Mouse (Mus musculus) adrenal gland, postnatal 25 days (tissue): ENCODE measurements at regions not wholly inside any gene's neighbourhood (a gene's known extent, or its start where the extent isn't known, plus 50 kb on each side); places are given as distances from the start of the nearest gene placed in this dataset.
"Not testable (repeated sequence)": the region's sequence is repeated elsewhere in the genome, so short reads cannot be mapped to it uniquely, and the experiment has no call there.

Experiments used
- DNase-seq: peaks from one replicate; pipeline ENCODE4 v3.0.0; 2021; ENCODE audit warnings: mixed read lengths

DNA sequence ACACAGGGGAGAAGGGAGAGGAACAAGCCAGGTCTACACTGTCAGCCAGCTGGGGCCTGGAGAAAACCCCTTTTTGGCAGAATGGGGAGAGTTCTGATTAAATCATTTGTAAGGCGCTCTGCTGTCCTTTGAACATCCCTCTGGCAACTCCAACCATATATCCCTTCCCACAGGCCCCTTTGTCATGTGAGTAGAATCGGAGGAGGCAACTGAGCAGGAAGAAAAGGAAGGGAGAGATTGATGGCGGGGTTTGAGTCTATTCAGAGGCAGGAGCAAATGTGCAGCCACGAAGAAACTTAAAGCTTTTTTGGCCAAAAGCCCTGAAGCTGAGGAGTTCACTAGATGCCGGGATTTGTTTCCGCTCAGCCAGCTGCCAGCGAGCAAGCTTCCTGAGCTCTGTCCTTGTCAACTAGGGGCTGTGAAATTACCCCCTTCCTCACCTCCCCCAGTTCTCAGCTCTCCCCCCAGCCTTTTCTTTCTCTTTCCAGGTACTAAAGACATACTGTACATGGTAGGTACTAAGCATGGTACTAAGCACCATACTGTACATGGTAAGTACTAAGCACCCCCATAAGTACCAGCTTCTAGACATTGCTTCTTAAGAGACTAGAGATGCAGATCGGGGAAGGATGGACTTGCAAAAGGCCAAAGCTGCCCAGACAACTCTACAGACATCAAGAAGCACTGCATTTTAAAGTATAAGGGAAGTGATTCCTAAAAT, 100.6 kb upstream of the Fam78b start:
- no peak for DNase-seq

DNA sequence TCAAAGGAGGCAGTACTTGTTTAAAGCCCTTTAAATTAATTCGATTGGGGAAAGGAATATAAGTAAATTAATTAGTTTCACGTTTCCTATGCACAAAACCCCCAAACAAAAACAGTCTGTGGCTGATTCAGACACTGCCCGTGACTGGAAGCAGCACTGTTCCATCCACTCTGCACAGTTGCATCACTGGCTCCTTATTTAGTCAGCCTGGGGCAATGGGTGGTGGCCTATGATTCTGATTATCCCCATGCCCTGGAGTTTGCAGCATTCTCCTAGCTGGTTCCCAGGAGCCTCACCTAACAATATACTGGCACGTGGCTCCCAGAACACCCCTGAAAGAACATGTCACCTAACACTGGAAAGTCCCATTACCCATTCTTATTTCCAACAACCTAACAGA, 99.6 kb upstream of the Fam78b start:
- no peak for DNase-seq

DNA sequence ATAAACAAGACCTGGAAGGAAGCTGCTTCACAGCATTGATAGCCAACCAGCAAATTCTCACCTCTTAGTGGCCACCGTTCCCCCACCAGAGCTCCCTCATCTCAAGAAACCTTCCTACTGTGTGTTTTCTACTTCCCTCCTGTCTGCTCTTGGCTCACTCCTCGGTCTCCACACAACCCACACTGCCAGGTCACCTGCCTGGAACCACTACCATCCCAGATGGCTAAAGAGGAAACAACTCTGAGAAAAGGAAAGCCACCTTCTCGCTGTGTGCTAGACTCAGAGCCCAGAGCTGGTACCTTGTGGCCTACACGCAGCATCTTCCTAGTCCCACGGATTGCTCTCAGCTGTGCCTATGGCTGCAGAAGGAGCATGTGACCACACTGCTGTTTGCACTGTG, 97.8 kb upstream of the Fam78b start:
- no peak for DNase-seq

DNA sequence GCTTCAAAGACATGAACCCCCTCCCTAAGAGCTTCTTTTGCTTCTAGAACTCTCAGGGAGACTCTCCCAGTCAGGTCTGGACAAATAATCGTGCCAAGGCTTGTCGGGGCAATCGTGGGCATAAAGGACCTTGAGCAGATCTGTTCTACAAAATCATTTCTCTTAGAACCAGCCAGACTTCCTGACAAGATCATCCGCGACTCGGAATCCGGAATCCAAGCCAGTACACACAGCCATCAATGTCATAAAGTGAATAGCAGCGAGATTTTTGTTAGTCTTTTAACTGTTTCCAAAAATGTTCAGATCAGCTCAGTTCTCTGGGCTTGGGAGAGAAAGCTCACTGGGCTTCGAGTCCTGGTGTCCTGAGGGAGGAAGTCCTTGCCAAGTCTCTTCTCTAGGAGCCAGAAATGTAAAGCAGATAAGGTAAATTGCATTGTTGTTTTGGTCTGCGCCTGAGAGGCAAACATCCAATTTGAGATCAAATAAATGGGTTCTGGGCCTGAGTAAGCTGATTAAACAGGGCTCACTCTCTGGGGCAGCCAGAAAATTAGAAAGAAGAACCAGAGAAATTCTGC, 92.9 kb upstream of the Fam78b start:
- no peak for DNase-seq

DNA sequence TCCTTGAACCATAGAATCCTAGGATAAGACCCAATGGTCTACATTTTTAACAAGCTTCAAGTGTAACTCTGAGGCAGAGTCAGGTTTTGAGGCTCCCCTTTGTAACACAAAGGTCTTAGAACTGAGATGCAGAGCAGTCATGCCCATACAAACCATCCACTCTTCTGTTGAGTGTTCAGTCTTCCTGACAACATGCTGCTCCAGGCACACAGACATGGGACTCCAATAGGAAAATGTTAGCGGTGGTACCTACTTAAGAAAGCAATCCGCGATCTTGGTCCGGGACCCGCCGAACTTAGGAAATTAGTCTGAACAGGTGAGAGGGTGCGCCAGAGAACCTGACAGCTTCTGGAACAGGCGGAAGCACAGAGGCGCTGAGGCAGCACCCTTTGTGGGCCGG, 89.0 kb upstream of the Fam78b start:
- DNase-seq = not testable (repeated sequence)

DNA sequence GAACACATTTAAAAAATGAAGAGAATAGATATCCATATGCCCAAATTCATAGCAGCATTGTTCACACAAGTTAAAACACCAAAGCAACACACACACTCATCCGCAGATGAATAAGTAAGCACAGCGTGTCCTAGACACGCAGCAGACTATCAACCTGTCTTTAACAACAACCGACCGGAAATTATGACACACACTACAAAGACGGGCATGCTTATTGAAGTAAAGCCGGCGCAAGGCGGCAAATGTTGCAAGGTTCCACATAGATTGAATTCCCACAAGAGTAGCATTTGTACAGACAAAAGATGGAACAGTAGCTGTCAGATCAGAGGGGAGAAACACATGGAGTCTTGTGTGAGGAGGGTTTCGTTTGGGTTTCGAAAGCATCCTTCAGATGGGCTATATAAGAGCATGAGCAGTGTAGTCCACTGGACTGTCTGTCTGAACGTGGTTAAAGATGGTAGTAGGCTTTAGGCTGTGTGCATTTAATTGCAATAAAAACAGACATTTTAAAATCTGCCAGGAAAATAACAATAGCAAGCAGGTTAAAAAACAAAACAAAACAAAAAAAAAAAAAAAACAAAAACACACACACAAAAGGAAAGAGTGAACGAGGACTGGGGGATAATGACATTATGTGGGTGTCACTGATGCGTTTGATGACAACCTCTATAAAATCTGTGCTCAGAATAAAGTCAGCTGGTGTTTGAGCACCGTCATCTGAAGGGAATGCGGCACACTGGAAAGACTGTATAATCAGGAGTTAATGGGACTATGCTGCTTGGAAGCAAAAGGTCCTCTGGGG, 78.1 kb upstream of the Fam78b start:
- DNase-seq = no peak

DNA sequence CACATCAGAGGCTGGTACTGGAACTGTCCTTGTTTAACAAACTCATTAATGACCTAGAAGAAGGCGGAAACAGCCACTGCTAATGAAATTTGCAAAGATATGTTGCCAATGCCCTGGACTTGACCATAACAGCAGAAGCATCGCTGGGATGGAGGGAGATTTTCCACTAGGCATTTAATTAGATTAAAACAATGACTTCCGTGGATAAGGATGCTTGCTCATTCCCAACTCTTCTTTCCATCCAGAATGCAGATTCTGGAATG, 77.6 kb upstream of the Fam78b start:
- DNase-seq = no peak

DNA sequence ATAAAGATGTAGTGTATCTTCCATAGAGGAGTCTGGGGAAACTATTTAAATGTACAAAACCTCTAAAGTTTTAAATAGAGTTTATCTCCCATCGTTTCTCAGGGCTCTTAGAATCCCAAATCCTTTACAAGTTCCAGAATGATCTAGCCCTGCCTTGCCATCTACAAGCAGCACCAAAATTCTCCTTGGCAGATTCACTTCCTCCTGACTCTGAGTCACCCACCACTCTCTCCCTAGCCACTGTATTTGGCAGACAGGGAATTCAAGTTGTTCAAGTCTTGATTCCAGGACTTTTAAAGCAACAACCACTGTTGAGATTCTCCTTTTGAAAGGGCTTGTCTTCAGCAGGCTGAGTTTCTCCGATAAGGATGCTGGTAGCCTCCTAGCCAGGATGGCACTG, 77.1 kb upstream of the Fam78b start:
- no peak for DNase-seq

DNA sequence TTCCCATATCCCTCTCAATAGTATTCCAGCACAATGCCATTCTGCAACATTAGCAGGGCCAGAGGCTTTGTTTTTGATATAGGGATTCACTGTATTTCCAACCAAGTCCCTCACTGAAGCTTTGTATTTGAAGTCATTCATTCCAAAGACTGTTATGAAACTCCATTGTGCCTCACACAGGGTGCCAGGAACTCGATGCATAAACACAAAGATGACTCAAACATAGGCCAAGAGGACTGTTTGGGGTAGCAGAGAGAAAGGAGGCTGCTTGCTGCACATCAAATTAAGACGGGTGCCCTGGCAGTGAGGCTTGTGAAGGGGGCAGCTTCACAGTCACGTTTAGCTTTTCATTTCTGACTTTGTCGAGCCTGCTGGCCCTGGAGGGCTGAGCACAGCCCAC, 75.1 kb upstream of the Fam78b start:
- no peak for DNase-seq

DNA sequence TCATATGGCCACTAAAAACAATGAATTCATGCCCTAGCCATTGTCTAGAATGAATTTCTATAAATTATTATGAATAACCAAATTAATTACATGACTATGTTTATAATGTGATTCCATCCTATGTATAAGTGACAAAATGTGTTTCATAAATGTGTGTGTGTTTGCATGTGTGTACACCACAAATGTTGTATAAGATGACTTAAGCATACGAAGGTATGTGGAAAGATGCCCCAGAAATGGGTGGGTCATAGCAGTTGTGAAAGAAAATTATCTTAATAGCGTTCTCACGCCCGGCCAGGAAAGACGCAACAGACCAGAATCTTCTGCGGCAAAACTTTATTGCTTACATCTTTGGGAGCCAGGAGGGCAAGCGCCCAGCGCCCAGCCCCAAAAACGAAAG, 61.5 kb upstream of the Fam78b start:
- DNase-seq = not testable (repeated sequence)

DNA sequence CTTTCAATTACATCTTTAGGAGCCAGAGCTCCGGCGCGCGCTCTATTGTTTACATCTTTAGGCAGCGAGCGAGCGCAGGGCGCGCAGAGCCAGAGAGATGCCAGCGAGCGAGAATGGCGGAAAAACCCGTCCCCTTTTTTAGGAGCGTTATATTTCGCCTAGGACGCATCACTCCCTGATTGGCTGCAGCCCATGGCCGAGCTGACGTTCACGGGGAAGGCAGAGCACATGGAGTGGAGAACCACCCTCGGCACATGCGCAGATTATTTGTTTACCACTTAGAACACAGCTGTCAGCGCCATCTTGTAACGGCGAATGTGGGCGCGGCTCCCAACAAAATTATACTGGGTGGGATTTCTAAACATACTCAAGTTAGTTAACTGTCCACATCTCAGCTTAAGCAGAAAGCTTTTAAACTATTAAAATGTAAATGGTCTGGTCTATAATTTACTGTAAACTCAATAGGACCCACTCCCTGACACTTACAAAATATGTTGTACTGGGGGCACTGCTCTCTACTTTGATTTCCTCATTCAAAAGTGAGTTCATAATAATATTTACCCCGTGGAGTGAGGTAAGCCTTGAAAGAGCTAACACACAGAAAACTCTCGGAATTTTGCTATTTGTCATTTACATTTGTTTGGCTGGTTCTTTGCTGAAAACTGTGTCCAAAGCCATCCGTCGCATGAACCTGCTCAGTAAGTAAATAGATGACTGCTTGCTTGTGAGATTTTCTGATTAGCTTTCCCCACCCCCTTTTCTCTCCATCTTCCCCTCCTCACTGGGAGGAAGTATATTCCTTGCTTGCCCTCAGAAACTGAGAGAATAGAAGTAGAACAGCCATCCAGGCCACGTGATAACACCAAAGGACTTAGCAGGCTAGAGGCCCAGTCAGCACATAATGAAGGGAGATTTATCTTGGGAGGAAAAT, 60.8 kb upstream of the Fam78b start:
- DNase-seq = not testable (repeated sequence)

DNA sequence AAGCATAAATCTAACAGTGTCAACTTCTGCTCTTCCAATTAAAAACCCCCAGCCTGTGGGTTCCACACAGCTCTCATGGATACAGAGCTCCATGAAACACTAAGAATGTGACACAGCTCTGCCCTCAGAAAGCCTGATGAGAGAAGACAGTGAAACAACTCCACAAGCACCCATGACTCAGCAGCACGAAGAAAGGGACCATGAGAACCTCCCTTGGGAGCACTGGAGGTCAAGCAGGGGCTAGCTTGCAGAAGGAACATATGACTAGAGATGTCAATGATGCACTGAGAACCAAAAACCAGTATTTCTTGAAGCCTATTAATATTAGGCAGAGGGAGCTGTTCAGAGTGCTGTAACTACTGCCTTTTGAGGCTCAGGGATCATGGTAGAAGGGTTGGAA, 59.0 kb upstream of the Fam78b start:
- no peak for DNase-seq

DNA sequence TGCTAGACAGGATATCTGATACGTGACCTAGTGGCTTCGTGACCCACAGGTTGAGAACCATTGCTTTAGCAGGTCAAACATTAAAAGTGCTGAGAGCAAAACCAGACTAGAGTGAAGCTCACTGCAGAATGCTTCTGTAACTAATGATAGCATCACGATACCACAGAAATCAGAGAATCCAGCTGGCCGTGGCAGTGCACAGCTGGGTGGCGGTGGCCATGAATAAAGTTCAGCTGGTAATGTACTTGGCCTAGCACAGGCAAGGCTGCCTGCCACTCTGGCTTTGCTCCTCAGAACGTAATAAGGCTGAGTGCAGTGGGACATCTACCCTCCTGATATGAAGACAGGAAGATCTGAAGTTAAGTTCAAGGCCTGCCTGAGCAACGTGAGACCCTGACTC, 56.7 kb upstream of the Fam78b start:
- DNase-seq = no peak

DNA sequence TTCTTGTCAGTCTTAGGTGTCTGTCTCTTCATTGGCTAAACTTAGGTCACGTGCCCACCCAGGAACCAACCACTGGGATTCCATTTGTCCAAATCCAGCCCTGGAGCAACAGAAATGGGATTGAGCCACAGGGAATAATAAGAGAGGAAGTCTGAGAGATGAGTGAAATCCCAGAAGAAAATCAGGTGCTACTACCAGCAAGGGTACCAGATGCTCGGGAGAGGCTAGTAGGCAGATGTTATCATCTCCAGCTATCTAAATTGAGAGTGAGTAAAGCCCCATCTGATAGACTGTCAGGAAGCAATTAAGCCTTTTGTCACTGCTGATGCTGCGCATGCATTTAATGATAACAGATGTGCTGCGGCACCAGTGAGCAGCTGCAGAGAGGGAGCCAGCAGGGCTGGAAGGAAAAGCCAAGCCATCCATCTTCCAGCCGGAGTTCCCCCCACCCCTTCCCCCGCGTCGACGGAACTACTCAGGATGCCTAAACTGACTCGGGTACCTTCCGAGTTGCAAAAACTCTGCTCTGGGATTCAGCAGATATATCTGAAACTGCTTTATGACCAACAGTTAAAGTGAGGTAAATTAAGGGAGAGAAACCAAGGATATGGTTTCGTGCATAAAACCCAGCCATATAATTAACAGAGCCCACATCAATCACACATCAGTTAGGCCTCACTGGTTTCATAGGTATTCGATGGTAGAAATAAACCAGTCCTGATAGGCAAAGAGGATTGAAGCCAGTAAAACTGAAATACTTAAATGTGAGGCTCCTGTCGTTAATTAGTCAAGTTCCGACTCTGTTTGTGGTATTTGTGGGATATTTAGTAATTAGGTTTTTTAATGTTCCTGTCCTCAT, 53.1 kb upstream of the Fam78b start:
- no peak for DNase-seq
